In genomic region chrX:42360173-42360931, GRCm38 (mm10) we compare ENCODE assay signal across 8 mouse cellular contexts.
DNase-seq lines count a peak whose midpoint lies in the region; ATAC-seq and TF ChIP-seq lines count a peak whose summit lies in the region.

No protein-coding gene starts in this region.

- intact Hi-C loops in left cerebral cortex, postnatal 4 days (cut with DNase I), result no loop called here
- intact Hi-C loops in left cerebral cortex, postnatal 36 days (cut with DNase I), result no loop called here

- H3K27me3 ChIP-seq in limb, embryonic 14.5 days (ENCODE audit: control insufficient read depth, insufficient read depth, low read length), result no peaks in the 10 kb centered on the region

- peak; percentile 9 for DNase-seq in left cerebral cortex, postnatal 4 days
- no peak for DNase-seq in left cerebral cortex, postnatal 36 days (ENCODE audit: low spot score in 2 of 2)
- DNase-seq in embryo, embryonic 9.5 days (ENCODE audit: extremely low spot score), result peak; percentile 22
- peak; percentile 42 for DNase-seq in limb, embryonic 14.5 days (ENCODE audit: low spot score)
- DNase-seq in natural killer cell, adult 2 months (ENCODE audit: low spot score in 2 of 2), result peak; percentile 21 to 31
- no peak for DNase-seq in yolk sac, embryonic 10.5 days (ENCODE audit: low spot score)

- H3K4me2 ChIP-seq in limb, embryonic 14.5 days (replicated peaks; ENCODE audit: low read depth, low read length, severe bottlenecking), result peak overlapping the region; percentile 49

- TF ChIP-seq POLR2A in limb, embryonic 14.5 days (IDR thresholded peaks at IDR 0.05; ENCODE audit: borderline replicate concordance, extremely low read depth, insufficient read depth, insufficient read length), result no peak

- H3K27ac ChIP-seq in limb, embryonic 14.5 days (replicated peaks; ENCODE audit: low read depth, low read length), result 0 out of 2 replicates have a peak overlapping the region, but pooled peaks have one; percentile 13

- no peaks in the 10 kb centered on the region for H3K36me3 ChIP-seq in limb, embryonic 14.5 days (ENCODE audit: control insufficient read depth, insufficient read depth, low read length)

- H3K4me1 ChIP-seq in limb, embryonic 14.5 days (ENCODE audit: control insufficient read depth, insufficient read depth, low read length), result no peaks in the 10 kb centered on the region

- H3K4me3 ChIP-seq in limb, embryonic 14.5 days (replicated peaks; ENCODE audit: low read length), result peak overlapping the region; percentile 26

- peak; percentile 64 to 88; a peak in 3 of 4 replicates for ATAC-seq in hematopoietic stem cell, adult 5-6 weeks (replicated peaks in 1 of 2; ENCODE audit: insufficient read depth in 1 of 2, low FRiP score in 2 of 2, low TSS enrichment in 1 of 2, low read depth in 1 of 2, poor library complexity in 2 of 2, severe bottlenecking in 2 of 2)
- peak; percentile 63 for ATAC-seq in limb, embryonic 14.5 days (ENCODE audit: low FRiP score, low read depth)
- no peak for ATAC-seq in erythroid progenitor cell, adult 5-6 weeks (replicated peaks; ENCODE audit: low FRiP score, poor library complexity, severe bottlenecking)

- WGBS in limb, embryonic 14.5 days, result 22% methylated on average over 15 of the region's 15 CpGs

- peak overlapping the region; percentile 21; the same call in 1 of the 2 replicates for H3K9ac ChIP-seq in limb, embryonic 14.5 days (ENCODE audit: low read depth, low read length, severe bottlenecking)

- no peaks in the 10 kb centered on the region for H3K9me3 ChIP-seq in limb, embryonic 14.5 days (ENCODE audit: control insufficient read depth, low read length)

Comparison
In these comparisons a context has a peak if more than half of its experiments do, and no peak if none do; other contexts are left out.
1. DNase-seq: peak in left cerebral cortex, postnatal 4 days (single experiment), embryo, embryonic 9.5 days (single experiment), limb, embryonic 14.5 days (single experiment) and natural killer cell, adult 2 months (2 of 2); none in left cerebral cortex, postnatal 36 days (0 of 2) and yolk sac, embryonic 10.5 days (single experiment).